Mouse (Mus musculus) neutrophil, adult 83 days (primary cell): Measurements from ENCODE around the gene Gm3187. TPM values are rescaled to one million over a fixed set of nuclear protein-coding genes. Genes with fewer than 3 reads are reported as not detected.

ENCODE experiments used
- total RNA-seq, 2 experiments: library from RNA; stranded (reverse); gene quantifications; one replicate each; pipeline ENCODE4 v1.2.4; 2023

Gm3187 gene
- not detected for total RNA-seq

DNA sequence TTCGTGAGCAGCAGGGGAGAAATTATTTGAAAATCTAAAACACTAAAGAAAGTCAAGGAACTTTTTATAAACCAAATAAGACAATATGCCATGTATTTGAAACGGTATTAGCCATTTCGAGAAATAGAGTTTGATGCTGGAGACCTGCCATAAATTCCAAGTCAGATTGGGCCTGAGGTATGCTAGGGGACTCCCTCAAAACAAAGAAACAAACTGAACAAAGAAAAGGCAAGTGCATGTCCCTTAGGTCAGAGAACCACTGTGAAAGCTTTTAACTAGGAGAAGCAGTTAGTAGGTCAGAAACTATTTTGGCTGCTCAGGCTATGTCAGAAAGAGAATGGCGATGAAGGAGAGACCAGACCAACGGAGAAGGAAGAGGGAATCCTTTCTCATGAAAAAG lies at the start of gene Gm3187:
Gm3187 (plus strand) TSS at position 301 of the 400 bp plus-strand sequence.

DNA sequence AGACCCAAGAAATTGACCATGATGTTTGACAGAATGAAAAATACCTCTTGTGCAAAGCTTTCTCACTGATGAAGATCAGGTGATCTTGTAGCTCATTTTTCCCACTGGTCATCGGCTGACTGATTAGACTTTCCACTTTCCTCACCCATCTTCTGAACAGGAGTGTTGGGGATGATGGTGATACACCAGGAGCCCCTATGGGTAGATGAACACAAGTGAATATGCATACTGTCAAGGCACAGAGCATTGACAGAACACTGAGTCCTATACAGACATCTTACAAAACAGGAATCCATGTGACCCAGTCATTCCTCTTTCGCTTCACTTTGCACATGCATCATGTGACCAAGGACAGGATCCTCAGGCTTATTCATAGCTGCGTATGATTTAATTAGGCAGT lies 28.6 kb upstream of the Gm3187 start, which contains the start of gene Gm3194:
Gm3194 (minus strand) TSS at position 101 of the 400 bp plus-strand sequence.

GRCm38 (mm10) chr14:5477730-5478129 lies 6.3 kb upstream of the Gm3187 start, which contains the start of gene Gm8246:
TSS of gene Gm8246 (minus strand) at chr14:5477830.

GRCm38 (mm10) chr14:5501374-5501773 lies 17.4 kb downstream of the Gm3187 start, which contains the start of gene Gm3488:
TSS of gene Gm3488 (plus strand) at chr14:5501674.

DNA sequence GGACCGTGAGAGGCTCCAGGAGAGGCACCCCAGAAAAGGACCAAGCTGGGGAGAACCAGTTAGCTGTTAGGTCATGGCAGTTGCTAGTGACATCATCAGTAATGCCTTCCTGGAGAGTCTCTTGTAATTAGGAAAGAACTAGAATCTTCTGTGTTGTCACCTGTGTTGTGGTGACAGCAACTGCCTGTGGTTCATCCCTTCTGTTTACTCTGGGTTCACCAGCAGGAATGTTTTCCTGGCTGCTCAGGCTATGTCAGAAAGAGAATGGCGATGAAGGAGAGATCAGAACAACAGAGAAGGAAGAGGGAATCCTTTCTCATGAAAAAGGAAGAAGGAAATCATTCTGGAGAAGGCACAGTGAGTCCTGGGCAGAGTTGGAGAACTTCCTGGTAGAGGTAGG lies 54.2 kb downstream of the Gm3187 start, which contains the start of gene Gm3532:
Gm3532 (plus strand) TSS at position 301 of the 400 bp plus-strand sequence.

Other genes with a start within 250 kb of the Gm3187 start
- gene Gm3526, start 223.6 kb upstream of the Gm3187 start, total RNA-seq: not detected
- gene Gm3542, start 149.3 kb upstream of the Gm3187 start, total RNA-seq: not detected
- not detected for gene Gm3500, start 95.2 kb upstream of the Gm3187 start, total RNA-seq
- gene Gm3194, start 28.7 kb upstream of the Gm3187 start, total RNA-seq: not detected
- not detected for gene Gm8246, start 6.4 kb upstream of the Gm3187 start, total RNA-seq
- not detected for gene Gm3488, start 17.5 kb downstream of the Gm3187 start, total RNA-seq
- gene Gm3532, start 54.3 kb downstream of the Gm3187 start, total RNA-seq: not detected
- not detected for gene Gm8265, start 148.8 kb downstream of the Gm3187 start, total RNA-seq
- not detected for gene Gm9603, start 203.2 kb downstream of the Gm3187 start, total RNA-seq